Mouse (Mus musculus) limb, embryonic 14.5 days (tissue): ENCODE data around the gene Asprv1. TPM values are rescaled to one million over a fixed set of nuclear protein-coding genes. Genes with fewer than 3 reads are reported as not detected.

Source experiments
- ATAC-seq: fragments of 200-750 bp; cut with Nextera tagmentation; 2 replicates; pipeline ENCODE4 v1.8.0; 2017; ENCODE audit warnings: low read depth, moderate number of reproducible peaks, moderate TSS enrichment; ENCODE audit not compliant: low FRiP score
- DNase-seq: peaks from one replicate; pipeline ENCODE4 v3.0.0-alpha.2; 2015; ENCODE audit warnings: low spot score
- H3K27ac ChIP-seq: fragments of 300-500 bp; sonication (generic); replicated peaks from 2 replicates; pipeline ENCODE4 v1.5.1; 2014; ENCODE audit warnings: low read depth, mild to moderate bottlenecking, low read length, moderate library complexity, mixed read lengths
- H3K27me3 ChIP-seq: fragments of 300-500 bp; sonication (generic); 2 replicates; pipeline ENCODE4 v1.6.1; 2014; ENCODE audit warnings: low read length, mixed read lengths; ENCODE audit not compliant: control insufficient read depth, insufficient read depth
- H3K36me3 ChIP-seq: fragments of 300-500 bp; sonication (generic); 2 replicates; pipeline ENCODE4 v1.6.1; 2014; ENCODE audit warnings: mild to moderate bottlenecking, low read length, moderate library complexity, mixed read lengths; ENCODE audit not compliant: control insufficient read depth, insufficient read depth
- H3K4me1 ChIP-seq: fragments of 300-500 bp; sonication (generic); 2 replicates; pipeline ENCODE4 v1.6.1; 2014; ENCODE audit warnings: antibody characterized with exemption, low read length, mixed read lengths; ENCODE audit not compliant: control insufficient read depth, insufficient read depth
- H3K4me2 ChIP-seq: fragments of 300-500 bp; sonication (generic); replicated peaks from 2 replicates; pipeline ENCODE4 v1.6.1; 2014; ENCODE audit warnings: low read depth, mild to moderate bottlenecking, low read length, moderate library complexity; ENCODE audit not compliant: severe bottlenecking
- H3K4me3 ChIP-seq: fragments of 300-500 bp; sonication (generic); replicated peaks from 2 replicates; pipeline ENCODE4 v1.5.1; 2014; ENCODE audit warnings: low read length
- H3K9ac ChIP-seq: fragments of 300-500 bp; sonication (generic); 2 replicates; pipeline ENCODE4 v1.6.1; 2014; ENCODE audit warnings: mild to moderate bottlenecking, low read depth, low read length, moderate library complexity; ENCODE audit not compliant: severe bottlenecking
- H3K9me3 ChIP-seq: fragments of 300-500 bp; sonication (generic); 2 replicates; pipeline ENCODE4 v1.6.1; 2016; ENCODE audit warnings: low read length; ENCODE audit not compliant: control insufficient read depth
- POLR2A ChIP-seq: fragments of 200-500 bp; IDR thresholded peaks from 2 replicates; pipeline ENCODE4 v1.8.0; 2012; ENCODE audit warnings: inconsistent platforms, mild to moderate bottlenecking, moderate library complexity, borderline replicate concordance; ENCODE audit not compliant: insufficient read depth, insufficient read length; ENCODE audit errors: extremely low read depth
- WGBS: fragments of 180-500 bp; shearing (Covaris S2); extraction: QIAGEN DNeasy Blood & Tissue Kit; methylation state at CpG from one replicate; pipeline ENCODE4 v1.1.7; 2014; 5-methylcytosine and 5-hydroxymethylcytosine counted together
- polyA plus RNA-seq, 2 experiments: library from polyadenylated mRNA; depleted of rRNA in 1 of 2; stranded (reverse) in 1 of 2; unstranded in 1 of 2; fragments of >200 nt; fragmentation: Nextera tagmentation in 1 of 2; extraction: Ambion mirVana in 1 of 2; gene quantifications; 2 replicates each; pipeline versions ENCODE4 v1.2.1 to v1.2.3; 2012 to 2014

The Asprv1 gene
- polyA plus RNA-seq, 2 experiments, result 34.8 to 100.0 TPM

DNA sequence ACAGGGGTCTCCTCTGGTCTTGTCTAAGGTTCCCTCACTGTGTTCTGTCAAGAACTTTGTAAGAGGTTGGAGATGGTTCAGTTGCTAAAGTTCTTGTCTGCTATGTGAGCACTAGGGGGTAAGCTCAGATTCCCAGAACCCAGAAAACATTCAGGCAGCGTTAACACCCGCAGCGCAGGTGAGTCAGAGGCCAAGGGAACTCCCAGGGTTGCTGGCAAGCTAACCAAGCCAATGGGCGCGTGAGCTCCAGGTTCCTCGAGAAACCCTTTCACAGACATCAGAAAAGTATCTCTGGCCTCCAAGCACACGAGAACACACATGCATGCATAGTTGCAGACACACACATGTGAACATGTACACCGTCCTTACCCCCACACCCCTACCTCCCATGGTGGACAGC lies 12.8 kb downstream of the Asprv1 start:
- ATAC-seq, result no peak
- Histone ChIP-seq H3K9me3 (no peaks in the 10 kb centered on the region), H3K4me3 (no peak overlapping the region), H3K4me1 (no peaks in the 10 kb centered on the region), H3K4me2 (no peak overlapping the region), H3K27me3 (no peaks in the 10 kb centered on the region), H3K36me3 (no peaks in the 10 kb centered on the region), H3K27ac (no peak overlapping the region), H3K9ac (no peak overlapping the region)
- WGBS, result 82% methylated on average over 8 of the region's 8 CpGs
- no peak for TF ChIP-seq POLR2A
- no peak for DNase-seq

DNA sequence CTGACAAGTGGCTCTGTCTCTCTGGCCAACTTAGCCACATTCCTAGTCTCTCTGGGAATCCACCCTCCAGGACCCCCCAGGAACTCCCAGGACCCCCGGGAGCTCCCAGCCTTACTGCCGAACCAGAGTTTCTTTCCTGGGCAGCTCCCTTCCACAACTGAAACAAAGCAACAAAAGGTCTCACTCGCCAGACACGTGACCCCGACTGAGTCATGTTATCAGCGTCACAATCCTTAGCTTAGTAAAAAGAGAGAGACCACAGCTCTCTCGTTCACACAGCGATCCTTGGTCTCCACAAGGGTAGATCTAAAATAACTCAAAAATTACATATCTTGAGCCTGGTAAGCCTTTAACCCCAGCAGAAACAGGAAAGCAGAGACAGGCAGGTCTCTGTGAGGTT lies 13.8 kb downstream of the Asprv1 start:
- no peaks in the 10 kb centered on the region for H3K4me1 ChIP-seq
- no peak for TF ChIP-seq POLR2A
- H3K9ac ChIP-seq, result no peak overlapping the region
- H3K27me3 ChIP-seq, result no peaks in the 10 kb centered on the region
- ATAC-seq (no peak), DNase-seq (no peak)
- no peak overlapping the region for H3K4me2 ChIP-seq
- H3K9me3 ChIP-seq, result no peaks in the 10 kb centered on the region
- 76% methylated on average over 8 of the region's 8 CpGs for WGBS
- H3K4me3 ChIP-seq, result no peak overlapping the region
- no peak overlapping the region for H3K27ac ChIP-seq
- H3K36me3 ChIP-seq, result no peaks in the 10 kb centered on the region

DNA sequence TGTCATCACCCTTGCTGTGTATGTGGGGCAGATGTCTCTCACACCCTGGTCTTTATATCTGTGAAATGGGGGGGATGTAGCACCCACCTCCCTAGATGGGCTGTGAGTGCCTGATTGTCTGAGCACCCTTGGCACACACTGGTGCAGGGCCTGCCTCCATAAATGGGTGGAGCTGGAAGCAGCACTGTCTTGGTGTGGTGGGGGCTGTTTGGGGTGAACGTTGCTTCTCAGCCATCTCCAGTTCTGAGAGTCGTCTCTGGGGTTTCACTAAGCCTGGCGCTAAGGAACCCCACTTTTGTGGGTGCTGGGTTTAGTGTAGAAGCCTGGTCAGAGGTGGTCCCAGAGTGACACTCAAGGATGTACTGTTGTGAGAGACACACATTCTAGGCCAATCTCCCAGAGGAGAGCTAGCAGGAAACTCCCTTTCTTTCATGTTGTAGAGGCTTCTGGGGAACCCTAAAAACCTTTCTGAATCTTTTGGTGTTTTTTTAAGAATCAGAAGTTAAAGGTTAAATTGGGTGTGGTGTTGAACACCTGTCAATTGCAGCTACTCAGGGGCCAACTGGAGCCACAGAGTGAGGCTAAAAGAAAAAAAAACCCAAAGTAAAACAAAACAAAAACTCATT lies 16.9 kb downstream of the Asprv1 start:
- no peaks in the 10 kb centered on the region for H3K27me3 ChIP-seq
- no peak overlapping the region for H3K4me3 ChIP-seq
- no peak overlapping the region for H3K27ac ChIP-seq
- H3K9ac ChIP-seq, result no peak overlapping the region
- DNase-seq (no peak), ATAC-seq (no peak)
- no peak overlapping the region for H3K4me2 ChIP-seq
- peaks cover 21% of the 10 kb centered on the region for H3K36me3 ChIP-seq
- no peaks in the 10 kb centered on the region for H3K4me1 ChIP-seq
- no peak for TF ChIP-seq POLR2A
- no peaks in the 10 kb centered on the region for H3K9me3 ChIP-seq
- WGBS, result 83% methylated on average over 3 of the region's 3 CpGs

DNA sequence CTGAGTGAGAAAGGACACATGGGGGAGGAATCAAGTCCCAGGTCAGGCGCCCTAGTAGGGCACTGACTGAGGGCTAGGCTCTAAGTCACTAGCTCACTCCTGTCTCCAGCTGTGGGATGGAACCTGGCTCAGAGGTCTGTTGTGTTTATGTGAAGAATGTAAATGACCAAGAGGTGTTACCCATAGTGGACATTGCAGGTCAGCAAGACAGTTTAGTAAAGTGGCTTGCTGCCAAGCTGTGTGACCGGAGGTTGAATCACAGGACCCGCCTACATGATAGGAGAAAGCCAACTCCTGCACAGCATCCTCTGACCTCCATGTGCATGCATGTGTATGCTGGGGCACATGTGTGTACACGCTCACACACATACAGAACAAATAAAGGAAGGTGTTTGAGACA lies 17.6 kb downstream of the Asprv1 start:
- 85% methylated on average over 4 of the region's 4 CpGs for WGBS
- no peak overlapping the region for H3K9ac ChIP-seq
- TF ChIP-seq POLR2A, result no peak
- no peaks in the 10 kb centered on the region for H3K9me3 ChIP-seq
- DNase-seq (no peak), ATAC-seq (no peak)
- no peak overlapping the region for H3K4me3 ChIP-seq
- no peak overlapping the region for H3K27ac ChIP-seq
- H3K4me2 ChIP-seq, result no peak overlapping the region
- no peaks in the 10 kb centered on the region for H3K27me3 ChIP-seq
- no peaks in the 10 kb centered on the region for H3K4me1 ChIP-seq
- peaks cover 28% of the 10 kb centered on the region for H3K36me3 ChIP-seq

DNA sequence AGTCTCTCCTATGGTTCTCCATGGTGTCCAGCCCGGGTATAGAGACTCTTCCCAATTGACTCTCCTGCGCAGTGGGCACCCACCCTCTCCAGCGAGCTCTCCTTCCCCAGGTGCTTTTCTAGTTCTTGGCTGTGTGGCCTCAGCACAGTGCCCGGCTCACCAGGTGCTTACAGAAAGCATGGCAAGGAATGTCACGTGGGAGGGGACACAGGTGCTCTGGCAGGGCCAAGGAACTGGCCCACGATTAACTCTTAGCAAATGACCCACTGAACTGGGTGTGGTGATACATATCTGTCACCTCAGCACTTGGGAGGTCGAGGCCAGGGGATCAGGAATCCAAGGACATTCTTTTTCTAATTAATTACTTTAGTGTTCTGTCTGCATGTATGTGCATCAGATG lies 18.2 kb downstream of the Asprv1 start:
- DNase-seq (no peak), ATAC-seq (no peak)
- Histone ChIP-seq H3K36me3 (peaks cover 33% of the 10 kb centered on the region), H3K9ac (no peak overlapping the region), H3K4me3 (no peak overlapping the region), H3K4me1 (no peaks in the 10 kb centered on the region), H3K4me2 (no peak overlapping the region), H3K27me3 (no peaks in the 10 kb centered on the region), H3K9me3 (no peaks in the 10 kb centered on the region), H3K27ac (no peak overlapping the region)
- TF ChIP-seq POLR2A, result no peak
- WGBS, result 74% methylated on average over 7 of the region's 7 CpGs

DNA sequence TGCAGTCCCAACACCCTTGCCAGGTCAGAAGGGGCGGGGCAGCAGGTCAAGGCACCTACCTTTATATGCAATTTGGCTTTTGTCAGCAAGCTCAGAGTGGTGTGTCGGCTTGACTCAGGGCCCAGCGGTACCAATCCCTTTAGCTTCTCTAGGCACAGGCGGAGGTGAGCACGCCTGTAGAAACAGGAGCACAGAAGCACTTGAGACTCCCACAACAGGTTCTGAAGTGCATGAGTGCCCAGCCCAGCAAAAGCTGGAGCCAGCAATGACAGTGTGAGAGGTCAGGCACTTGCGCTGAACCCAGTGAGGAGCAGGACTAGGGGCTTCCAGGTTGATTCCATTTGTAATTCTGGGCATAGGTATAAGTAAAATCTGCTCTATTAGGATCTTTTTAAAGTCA lies 25.1 kb downstream of the Asprv1 start:
- Histone ChIP-seq H3K9ac (no peak overlapping the region), H3K9me3 (no peaks in the 10 kb centered on the region), H3K27me3 (no peaks in the 10 kb centered on the region), H3K36me3 (peaks cover 52% of the 10 kb centered on the region), H3K4me1 (no peaks in the 10 kb centered on the region), H3K4me3 (no peak overlapping the region), H3K4me2 (no peak overlapping the region), H3K27ac (no peak overlapping the region)
- DNase-seq (no peak), ATAC-seq (no peak)
- no peak for TF ChIP-seq POLR2A
- 90% methylated on average over 6 of the region's 6 CpGs for WGBS
